Mouse (Mus musculus) retina, embryonic 14.5 days (tissue): Measurements from ENCODE around the gene Apom.

Experiments
- DNase-seq: peaks from one replicate; pipeline ENCODE4 v3.0.0-alpha.2; 2015; ENCODE audit warnings: low spot score

Gene Apom

GRCm38 (mm10) chr17:35096597-35096996, 35.3 kb downstream of the Apom start:
- no peak for DNase-seq

GRCm38 (mm10) chr17:35094475-35095365, 37.1 kb downstream of the Apom start:
- DNase-seq: no peak

GRCm38 (mm10) chr17:35092403-35093198, 39.2 kb downstream of the Apom start:
- no peak for DNase-seq

GRCm38 (mm10) chr17:35090166-35090932, 41.5 kb downstream of the Apom start:
- no peak for DNase-seq

GRCm38 (mm10) chr17:35088825-35089644, 42.8 kb downstream of the Apom start, which contains the start of gene Abhd16a:
TSS of gene Abhd16a (plus strand) at chr17:35089263.
- DNase-seq: peak; percentile 93

- no peak for DNase-seq
Measured at GRCm38 (mm10) chr17:35088151-35088550, 43.7 kb downstream of the Apom start.

GRCm38 (mm10) chr17:35085208-35085865, 46.5 kb downstream of the Apom start, which contains the start of gene Ly6g6f:
TSS of gene Ly6g6f (minus strand) at chr17:35085610.
- DNase-seq: no peak

GRCm38 (mm10) chr17:35083929-35084497, 47.8 kb downstream of the Apom start:
- DNase-seq: no peak

GRCm38 (mm10) chr17:35082841-35083576, 48.8 kb downstream of the Apom start:
- DNase-seq: no peak

- DNase-seq: no peak
Measured at GRCm38 (mm10) chr17:35080710-35081109, 51.1 kb downstream of the Apom start.

- no peak for DNase-seq
Measured at GRCm38 (mm10) chr17:35080248-35080647, 51.6 kb downstream of the Apom start.

GRCm38 (mm10) chr17:35079778-35080177, 52.1 kb downstream of the Apom start:
- DNase-seq: no peak
